Mouse (Mus musculus) CH12.LX (cell line): ENCODE measurements at regions not wholly inside any gene's neighbourhood (a gene's known extent, or its start where the extent isn't known, plus 50 kb on each side); places are given as distances from the start of the nearest gene placed in this dataset.

ENCODE experiments used
- CTCF ChIP-seq, 2 experiments: IDR thresholded peaks in 1 of 2; conservative IDR thresholded peaks in 1 of 2; 2 replicates each; pipeline ENCODE4 v1.5.1; 2011 to 2012; ENCODE audit warnings: low read depth in 2 of 2, low read length in 2 of 2, improper control_type of control experiment in 1 of 2, inconsistent platforms in 1 of 2, mild to moderate bottlenecking in 1 of 2, moderate library complexity in 1 of 2
- EP300 ChIP-seq: IDR thresholded peaks from 2 replicates; pipeline ENCODE4 v1.6.1; 2011; ENCODE audit warnings: low read length, improper control_type of control experiment
- ETS1 ChIP-seq: conservative IDR thresholded peaks from 2 replicates; pipeline ENCODE4 v1.6.1; 2012; ENCODE audit warnings: low read depth, mild to moderate bottlenecking, inconsistent platforms, low read length, improper control_type of control experiment, moderate library complexity
- GABPA ChIP-seq: IDR thresholded peaks from 2 replicates; pipeline ENCODE4 v1.6.1; 2012; ENCODE audit warnings: low read depth, low read length, improper control_type of control experiment, inconsistent platforms; ENCODE audit not compliant: insufficient replicate concordance
- HCFC1 ChIP-seq: IDR thresholded peaks from 2 replicates; pipeline ENCODE4 v1.6.1; 2012; ENCODE audit warnings: low read depth, mild to moderate bottlenecking, inconsistent platforms, low read length, improper control_type of control experiment
- POLR2A ChIP-seq: IDR thresholded peaks from 2 replicates; pipeline ENCODE4 v1.6.1; 2011; ENCODE audit warnings: low read depth, mild to moderate bottlenecking, improper control_type of control experiment, low read length
- SMC3 ChIP-seq: IDR thresholded peaks from 2 replicates; pipeline ENCODE4 v1.6.1; 2011; ENCODE audit warnings: low read depth, low read length, improper control_type of control experiment
- TCF12 ChIP-seq: IDR thresholded peaks from 2 replicates; pipeline ENCODE4 v1.6.1; 2014; ENCODE audit warnings: low read depth, mild to moderate bottlenecking, inconsistent platforms, low read length, improper control_type of control experiment

- TF ChIP-seq CTCF (conservative IDR thresholded peaks at IDR 0.05 in 1 of 2, IDR thresholded peaks at IDR 0.05 in 1 of 2; ENCODE audit: low read depth in 2 of 2, low read length in 2 of 2): no peak
- no peak for TF ChIP-seq TCF12
- TF ChIP-seq GABPA: no peak
- TF ChIP-seq HCFC1: no peak
- TF ChIP-seq ETS1: no peak
- TF ChIP-seq POLR2A: no peak
- TF ChIP-seq EP300: no peak
- TF ChIP-seq SMC3: no peak
Observed at GRCm38 (mm10) chr14:120797916-120798490, 113.0 kb upstream of the Ipo5 start.
